Mouse (Mus musculus): ENCODE data around the gene Rnf115. TPM values are rescaled to one million over a fixed set of nuclear protein-coding genes. Genes with fewer than 3 reads are reported as not detected.

Gene Rnf115
- polyA plus RNA-seq, 1 experiment from 2014 or later: 29.7 TPM

DNA sequence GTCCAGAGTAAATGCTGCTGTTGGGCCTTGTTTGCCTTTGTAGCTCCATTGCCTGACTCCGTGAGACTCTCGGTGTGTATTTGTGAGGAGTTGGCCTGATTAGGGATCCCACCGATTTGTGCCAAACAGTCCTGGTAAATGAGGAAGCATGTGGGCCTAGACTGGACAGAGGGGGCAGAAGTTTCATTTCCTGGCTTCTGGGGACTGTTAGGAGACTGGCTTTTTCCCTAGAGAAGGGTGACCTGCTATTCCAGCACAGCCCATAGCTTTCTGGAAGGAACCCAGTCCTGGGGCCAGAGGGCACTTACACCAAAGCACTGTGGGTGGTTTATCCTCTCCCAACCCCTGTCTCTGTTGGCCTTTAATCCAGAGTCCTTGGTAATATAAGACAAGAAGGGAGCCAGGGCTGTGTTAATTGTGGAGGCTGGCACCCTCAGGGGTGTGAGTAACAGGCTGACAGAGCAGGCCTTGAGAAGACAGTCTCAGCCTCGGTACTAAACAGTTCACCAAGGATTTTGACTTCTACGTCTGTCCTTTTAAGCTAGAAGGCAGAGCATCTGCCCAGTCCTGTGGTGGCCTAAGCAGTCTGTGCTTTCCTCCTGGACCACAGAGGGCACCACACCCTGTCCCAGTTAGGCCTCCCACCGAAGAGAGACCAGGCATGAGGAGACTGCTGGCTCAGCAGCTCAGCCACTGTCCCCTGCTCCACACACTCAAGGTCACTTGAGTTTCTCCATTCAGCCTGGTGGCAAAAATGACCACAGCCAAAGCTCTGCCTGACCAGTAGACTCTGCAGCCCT is 92.9 kb downstream of the Rnf115 start:
- H3K27me3 ChIP-seq: no peaks in the 10 kb centered on the region
- DNase-seq (no peak), ATAC-seq (ENCODE audit: low read depth) (no peak)
- no peak overlapping the region for H3K27ac ChIP-seq
- no peaks in the 10 kb centered on the region for H3K36me3 ChIP-seq
- H3K4me2 ChIP-seq: no peak overlapping the region
- H3K4me1 ChIP-seq (replicated peaks): no peaks in the 10 kb centered on the region
- 54% methylated on average over 6 of the region's 6 CpGs for WGBS (ENCODE audit: insufficient replicate concordance)
- H3K4me3 ChIP-seq (replicated peaks): no peak overlapping the region
- H3K9me3 ChIP-seq (replicated peaks): no peaks in the 10 kb centered on the region
- H3K9ac ChIP-seq: no peak overlapping the region

DNA sequence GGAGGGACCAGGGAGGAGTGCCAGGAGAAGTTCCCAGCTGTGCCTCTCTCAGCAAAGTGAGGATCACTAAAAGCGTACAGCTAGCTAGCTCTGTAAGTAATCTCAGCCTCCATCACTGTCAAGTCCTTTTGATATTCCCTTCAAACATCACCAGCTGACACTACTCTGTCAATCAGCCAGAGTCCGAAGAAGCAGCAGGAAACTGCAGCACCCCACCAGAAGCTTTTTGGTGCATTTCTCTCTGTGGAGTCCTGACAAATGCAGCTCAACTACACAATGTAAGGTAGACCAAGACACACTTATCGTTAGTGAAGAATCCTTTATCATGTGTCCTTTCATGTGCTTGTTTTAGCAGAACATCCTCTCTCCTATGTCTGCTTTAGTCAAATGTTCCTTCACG is 94.1 kb downstream of the Rnf115 start:
- Histone ChIP-seq H3K27ac (no peak overlapping the region), H3K9me3 (replicated peaks) (no peaks in the 10 kb centered on the region), H3K27me3 (no peaks in the 10 kb centered on the region), H3K4me3 (replicated peaks) (no peak overlapping the region), H3K4me1 (replicated peaks) (no peaks in the 10 kb centered on the region), H3K9ac (no peak overlapping the region), H3K36me3 (no peaks in the 10 kb centered on the region), H3K4me2 (no peak overlapping the region)
- WGBS (ENCODE audit: insufficient replicate concordance): 66% methylated on average over 4 of the region's 4 CpGs
- ATAC-seq (ENCODE audit: low read depth) (no peak), DNase-seq (no peak)

DNA sequence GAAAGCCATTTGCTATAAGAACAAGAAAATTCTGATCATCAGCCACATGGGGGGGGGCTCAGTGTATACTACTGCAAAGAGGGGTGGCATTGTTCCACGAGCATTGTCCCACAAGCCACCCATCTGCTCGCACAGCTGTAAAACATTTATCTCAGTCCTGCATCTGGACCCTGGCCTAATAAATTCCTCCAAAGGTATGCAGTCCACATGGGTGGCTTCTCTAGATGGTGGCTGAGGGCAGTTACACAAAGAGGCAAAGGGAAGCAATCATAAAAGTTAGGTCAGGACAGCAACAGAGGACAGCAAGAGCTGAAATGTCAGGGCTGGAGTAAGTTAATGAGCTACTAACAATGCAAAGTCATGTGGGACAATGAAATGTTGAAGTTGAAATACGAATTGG is 96.2 kb downstream of the Rnf115 start:
- 47% methylated on average over 3 of the region's 3 CpGs for WGBS (ENCODE audit: insufficient replicate concordance)
- no peak overlapping the region for H3K4me2 ChIP-seq
- ATAC-seq (ENCODE audit: low read depth) (no peak), DNase-seq (no peak)
- no peak overlapping the region for H3K27ac ChIP-seq
- no peak overlapping the region for H3K9ac ChIP-seq
- 0 out of 2 replicates have a peak, but pooled peaks cover 4% of the 10 kb centered on the region for H3K4me1 ChIP-seq (replicated peaks)
- no peaks in the 10 kb centered on the region for H3K27me3 ChIP-seq
- no peaks in the 10 kb centered on the region for H3K36me3 ChIP-seq
- H3K9me3 ChIP-seq (replicated peaks): no peaks in the 10 kb centered on the region
- no peak overlapping the region for H3K4me3 ChIP-seq (replicated peaks)

GRCm38 (mm10) chr3:96824614-96825013 is 97.2 kb downstream of the Rnf115 start:
- ATAC-seq (ENCODE audit: low read depth): no peak
- 79% methylated on average over 12 of the region's 12 CpGs for WGBS (ENCODE audit: insufficient replicate concordance)
- no peak overlapping the region for H3K4me3 ChIP-seq (replicated peaks)

DNA sequence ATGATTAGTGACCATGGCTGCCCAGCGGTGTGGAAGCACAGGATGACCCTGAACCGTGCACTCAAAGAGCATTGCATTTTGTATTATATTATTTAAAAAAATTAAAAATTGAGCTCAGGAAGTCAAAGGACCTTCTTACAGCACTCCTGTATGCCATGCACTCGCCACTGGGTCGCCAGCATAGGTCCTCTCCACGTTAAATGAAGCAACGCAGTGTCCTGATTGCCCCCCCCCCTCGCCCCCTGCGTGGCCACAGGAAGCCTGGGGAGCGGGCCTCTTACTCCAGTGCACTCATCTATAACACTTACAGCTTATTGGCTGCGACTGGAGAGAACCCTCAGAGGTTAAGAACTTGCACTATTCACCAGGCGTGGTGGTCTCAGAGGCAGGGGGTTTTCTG is 97.8 kb downstream of the Rnf115 start:
- H3K9me3 ChIP-seq (replicated peaks): no peaks in the 10 kb centered on the region
- H3K4me1 ChIP-seq (replicated peaks): 0 out of 2 replicates have a peak, but pooled peaks cover 4% of the 10 kb centered on the region
- H3K4me2 ChIP-seq: no peak overlapping the region
- ATAC-seq (ENCODE audit: low read depth) (no peak), DNase-seq (no peak)
- H3K36me3 ChIP-seq: no peaks in the 10 kb centered on the region
- H3K4me3 ChIP-seq (replicated peaks): no peak overlapping the region
- 41% methylated on average over 11 of the region's 11 CpGs for WGBS (ENCODE audit: insufficient replicate concordance)
- H3K9ac ChIP-seq: no peak overlapping the region
- H3K27me3 ChIP-seq: no peaks in the 10 kb centered on the region
- H3K27ac ChIP-seq: no peak overlapping the region

More at GRCm38 (mm10) chr3:96824614-96825013, 97.2 kb downstream of the Rnf115 start:
- Histone ChIP-seq H3K9me3 (replicated peaks) (no peaks in the 10 kb centered on the region), H3K36me3 (no peaks in the 10 kb centered on the region), H3K9ac (no peak overlapping the region), H3K27me3 (no peaks in the 10 kb centered on the region), H3K4me2 (no peak overlapping the region), H3K4me1 (replicated peaks) (0 out of 2 replicates have a peak, but pooled peaks cover 4% of the 10 kb centered on the region), H3K27ac (no peak overlapping the region)
- no peak for DNase-seq

DNA sequence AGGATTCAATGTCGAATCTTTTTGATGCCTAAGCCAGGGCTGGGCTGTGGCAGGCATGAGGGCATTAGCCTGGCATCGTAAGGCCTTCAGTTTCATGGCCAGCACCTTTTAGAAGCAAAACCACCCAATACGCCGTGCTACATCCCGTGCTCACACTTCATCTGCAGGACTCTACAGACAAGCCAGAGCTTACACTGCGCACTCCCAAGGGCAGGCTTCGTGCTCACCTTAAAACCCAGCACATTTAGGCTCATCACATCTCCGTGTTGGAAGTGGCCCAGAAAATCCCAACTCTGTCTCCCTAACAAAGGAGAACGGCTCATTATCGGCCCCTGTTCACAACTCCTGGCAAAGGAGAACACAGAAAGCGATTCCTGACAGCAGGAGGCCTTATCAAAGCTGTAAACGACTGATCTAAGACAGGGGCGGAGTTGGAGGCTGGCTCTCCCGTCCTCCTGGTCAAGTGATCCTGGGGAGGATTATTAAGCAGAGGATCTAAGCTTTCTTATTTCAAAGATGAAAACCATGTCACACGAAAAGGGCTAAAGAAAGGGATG is 100.9 kb downstream of the Rnf115 start:
- H3K27me3 ChIP-seq: no peaks in the 10 kb centered on the region
- 0 out of 2 replicates have a peak, but pooled peaks cover 4% of the 10 kb centered on the region for H3K4me1 ChIP-seq (replicated peaks)
- H3K27ac ChIP-seq: no peak overlapping the region
- no peak overlapping the region for H3K4me3 ChIP-seq (replicated peaks)
- ATAC-seq (ENCODE audit: low read depth) (no peak), DNase-seq (no peak)
- H3K36me3 ChIP-seq: no peaks in the 10 kb centered on the region
- H3K9ac ChIP-seq: no peak overlapping the region
- no peak overlapping the region for H3K4me2 ChIP-seq
- 48% methylated on average over 15 of the region's 15 CpGs for WGBS (ENCODE audit: insufficient replicate concordance)
- H3K9me3 ChIP-seq (replicated peaks): no peaks in the 10 kb centered on the region

- Histone ChIP-seq H3K27ac (no peak within 1 kb of the TSS), H3K9ac (no peak within 1 kb of the TSS), H3K4me2 (peak within 1 kb of the TSS; percentile 31), H3K4me3 (replicated peaks) (peak within 1 kb of the TSS; percentile 27), H3K36me3 (no peaks in the 10 kb centered on the region), H3K27me3 (no peaks in the 10 kb centered on the region), H3K9me3 (replicated peaks) (no peaks in the 10 kb centered on the region), H3K4me1 (replicated peaks) (0 out of 2 replicates have a peak, but pooled peaks cover 4% of the 10 kb centered on the region)
- WGBS (ENCODE audit: insufficient replicate concordance): 74% methylated on average over 1 of the region's 1 CpGs
- DNase-seq (no peak), ATAC-seq (ENCODE audit: low read depth) (no peak)
These were observed 101.5 kb downstream of the Rnf115 start, which contains the start of the genes Pdzk1 and Cd160 for GRCm38 (mm10) chr3:96828984-96829383. Pdzk1 (plus strand) TSS chr3:96829284. Cd160 (minus strand) TSS chr3:96829351.

DNA sequence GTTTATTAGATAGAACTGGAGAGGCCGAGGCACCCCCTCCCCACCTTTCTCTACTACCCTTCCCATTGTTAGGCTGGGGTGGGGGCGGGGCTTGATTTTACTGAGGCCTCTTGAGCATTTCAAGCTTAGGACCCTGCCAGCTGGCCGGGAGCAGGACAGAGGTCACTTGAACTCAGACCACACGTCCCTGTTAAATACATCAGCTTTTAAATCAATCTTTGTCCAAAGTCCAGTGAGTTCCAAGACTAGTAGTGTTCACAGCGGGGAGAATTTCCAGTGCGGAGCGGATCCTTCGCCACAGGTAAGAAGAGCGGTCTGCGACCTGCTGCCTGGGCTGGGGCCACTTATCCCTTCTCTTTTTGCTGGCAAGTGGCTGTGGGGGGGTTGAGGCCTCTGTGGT is 102.4 kb downstream of the Rnf115 start:
- Histone ChIP-seq H3K9ac (no peak overlapping the region), H3K4me2 (peak overlapping the region; percentile 31; the same call in 1 of the 2 replicates), H3K27me3 (no peaks in the 10 kb centered on the region), H3K4me1 (replicated peaks) (0 out of 2 replicates have a peak, but pooled peaks cover 4% of the 10 kb centered on the region), H3K27ac (no peak overlapping the region), H3K4me3 (replicated peaks) (peak overlapping the region; percentile 27), H3K36me3 (no peaks in the 10 kb centered on the region), H3K9me3 (replicated peaks) (no peaks in the 10 kb centered on the region)
- 68% methylated on average over 10 of the region's 10 CpGs for WGBS (ENCODE audit: insufficient replicate concordance)
- ATAC-seq (ENCODE audit: low read depth): peak; percentile 61
- no peak for DNase-seq

- ATAC-seq (ENCODE audit: low read depth) (no peak), DNase-seq (no peak)
- H3K9ac ChIP-seq: no peak overlapping the region
- H3K27me3 ChIP-seq: no peaks in the 10 kb centered on the region
- WGBS (ENCODE audit: insufficient replicate concordance): 44% methylated on average over 5 of the region's 5 CpGs
- H3K4me2 ChIP-seq: no peak overlapping the region
- H3K4me3 ChIP-seq (replicated peaks): no peak overlapping the region
- no peaks in the 10 kb centered on the region for H3K36me3 ChIP-seq
- no peaks in the 10 kb centered on the region for H3K9me3 ChIP-seq (replicated peaks)
- 0 out of 2 replicates have a peak, but pooled peaks cover 4% of the 10 kb centered on the region for H3K4me1 ChIP-seq (replicated peaks)
- H3K27ac ChIP-seq: no peak overlapping the region
These were observed 105.5 kb downstream of the Rnf115 start for GRCm38 (mm10) chr3:96832930-96833329.

- H3K27ac ChIP-seq: no peak overlapping the region
- H3K9ac ChIP-seq: no peak overlapping the region
- no peak overlapping the region for H3K4me3 ChIP-seq (replicated peaks)
- no peak for DNase-seq
- WGBS (ENCODE audit: insufficient replicate concordance): 64% methylated on average over 7 of the region's 7 CpGs
- no peak overlapping the region for H3K4me2 ChIP-seq
- no peaks in the 10 kb centered on the region for H3K27me3 ChIP-seq
- no peak for ATAC-seq (ENCODE audit: low read depth)
- no peaks in the 10 kb centered on the region for H3K9me3 ChIP-seq (replicated peaks)
- H3K36me3 ChIP-seq: no peaks in the 10 kb centered on the region
- peaks cover 3% of the 10 kb centered on the region; the same call in 1 of the 2 replicates for H3K4me1 ChIP-seq (replicated peaks)
These were observed 107.3 kb downstream of the Rnf115 start for GRCm38 (mm10) chr3:96834587-96835348.

GRCm38 (mm10) chr3:96836414-96836813 is 109.0 kb downstream of the Rnf115 start:
- Histone ChIP-seq H3K27me3 (no peaks in the 10 kb centered on the region), H3K9ac (no peak overlapping the region), H3K27ac (no peak overlapping the region), H3K9me3 (replicated peaks) (no peaks in the 10 kb centered on the region), H3K4me2 (no peak overlapping the region), H3K4me1 (replicated peaks) (peaks cover 3% of the 10 kb centered on the region; the same call in 1 of the 2 replicates), H3K36me3 (no peaks in the 10 kb centered on the region), H3K4me3 (replicated peaks) (no peak overlapping the region)
- no peak for ATAC-seq (ENCODE audit: low read depth)
- WGBS (ENCODE audit: insufficient replicate concordance): 35% methylated on average over 2 of the region's 2 CpGs
- DNase-seq: no peak
